Mouse (Mus musculus) gastrocnemius, adult 8-10 months (tissue): Measurements from ENCODE around the gene Trpv4. TPM values are rescaled to one million over a fixed set of nuclear protein-coding genes. Genes with fewer than 3 reads are reported as not detected.

Experiments
- DNase-seq, 2 experiments: peaks; one replicate each; pipeline ENCODE4 v3.0.0; 2022; ENCODE audit warnings: low spot score in 2 of 2
- total RNA-seq, 4 experiments: library from RNA; stranded (reverse); gene quantifications; 2 replicates each; pipeline ENCODE4 v1.2.4; 2022

The Trpv4 gene
- total RNA-seq: 1 to 10 TPM; 1.3 to 1.7 (median 1.3) TPM

GRCm38 (mm10) chr5:114658255-114658654, at the start of gene Trpv4:
Gene Trpv4, minus strand, starts transcription at chr5:114658421.
- DNase-seq: no peak

- DNase-seq: peak; percentile 84 to 86
These were observed 49.2 kb upstream of the Trpv4 start, which contains the start of gene Tchp for GRCm38 (mm10) chr5:114707265-114708068. Gene Tchp, plus strand, starts transcription at chr5:114707760.

- no peak for DNase-seq
These were observed 44.5 kb upstream of the Trpv4 start for GRCm38 (mm10) chr5:114702403-114703392.

GRCm38 (mm10) chr5:114699015-114699414, 40.8 kb upstream of the Trpv4 start:
- no peak for DNase-seq

- peak; percentile 27 to 44 for DNase-seq
These were observed 40.0 kb upstream of the Trpv4 start for GRCm38 (mm10) chr5:114698044-114698746.

- no peak for DNase-seq
These were observed 38.7 kb upstream of the Trpv4 start for GRCm38 (mm10) chr5:114696939-114697338.

- no peak for DNase-seq
These were observed 37.6 kb upstream of the Trpv4 start for GRCm38 (mm10) chr5:114695775-114696174.

GRCm38 (mm10) chr5:114690633-114691567, 32.7 kb upstream of the Trpv4 start, which contains the start of gene Gltp:
Gene Gltp, minus strand, starts transcription at chr5:114690984.
- DNase-seq: peak; percentile 82 to 90

GRCm38 (mm10) chr5:114689700-114690366, 31.6 kb upstream of the Trpv4 start:
- DNase-seq: no peak

- no peak for DNase-seq
These were observed 30.5 kb upstream of the Trpv4 start for GRCm38 (mm10) chr5:114688703-114689102.

GRCm38 (mm10) chr5:114687901-114688300, 29.7 kb upstream of the Trpv4 start:
- DNase-seq: no peak

GRCm38 (mm10) chr5:114686726-114687210, 28.5 kb upstream of the Trpv4 start:
- DNase-seq: no peak

- DNase-seq: no peak
These were observed 27.8 kb upstream of the Trpv4 start for GRCm38 (mm10) chr5:114685986-114686385.

- no peak for DNase-seq
These were observed 23.5 kb upstream of the Trpv4 start for GRCm38 (mm10) chr5:114681717-114682116.

- no peak for DNase-seq
These were observed 22.6 kb upstream of the Trpv4 start for GRCm38 (mm10) chr5:114680676-114681285.

- no peak for DNase-seq
These were observed 21.8 kb upstream of the Trpv4 start for GRCm38 (mm10) chr5:114679841-114680591.

- no peak for DNase-seq
These were observed 16.4 kb upstream of the Trpv4 start for GRCm38 (mm10) chr5:114674594-114674993.

- no peak for DNase-seq
These were observed 14.9 kb upstream of the Trpv4 start for GRCm38 (mm10) chr5:114673114-114673513.
